Mouse (Mus musculus): Measurements from ENCODE around the gene Dmxl2.

Gene Dmxl2

GRCm38 (mm10) chr9:54316363-54316762 is 185.1 kb downstream of the Dmxl2 start:
- DNase-seq (ENCODE audit: low read depth, low spot score), result no peak
